Mouse (Mus musculus): ENCODE data around the gene Ap1m1. TPM values are rescaled to one million over a fixed set of nuclear protein-coding genes. Genes with fewer than 3 reads are reported as not detected.

Gene Ap1m1
- polyA plus RNA-seq, 1 experiment from 2014 or later: 118 TPM

DNA sequence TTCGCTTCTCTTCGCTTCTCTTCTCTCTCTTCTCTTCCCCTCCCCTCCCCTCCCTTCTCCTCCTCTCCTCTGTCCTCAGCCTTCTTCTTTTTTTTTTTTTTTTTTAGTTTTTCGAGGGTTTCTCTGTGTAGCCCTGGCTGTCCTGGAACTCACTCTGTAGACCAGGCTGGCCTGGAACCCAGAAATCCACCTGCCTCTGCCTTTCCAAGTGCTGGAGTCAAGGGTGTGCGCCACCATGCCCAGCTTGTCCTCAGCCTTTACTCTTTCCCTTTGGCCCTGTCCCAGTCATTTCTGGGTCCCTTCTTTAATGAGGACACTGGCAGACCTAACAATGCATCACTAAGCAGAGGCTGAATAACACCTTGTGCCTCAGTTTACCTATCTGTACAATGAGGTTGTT is 26.3 kb upstream of the Ap1m1 start, which contains the start of gene Gm11034:
Gm11034 (minus strand) TSS at position 101 of the 400 bp plus-strand sequence.
- DNase-seq (ENCODE audit: low spot score): no peak
- no peaks in the 10 kb centered on the region for H3K9me3 ChIP-seq (ENCODE audit: control insufficient read depth, low read length)
- H3K9ac ChIP-seq (ENCODE audit: low read length): no peak within 1 kb of the TSS
- H3K4me3 ChIP-seq (ENCODE audit: low read depth, low read length): no peak within 1 kb of the TSS
- no peak within 1 kb of the TSS for H3K27ac ChIP-seq (replicated peaks; ENCODE audit: low read depth, low read length)
- H3K36me3 ChIP-seq (ENCODE audit: control insufficient read depth, insufficient read depth, low read length): no peaks in the 10 kb centered on the region
- WGBS: 81% methylated on average over 4 of the region's 4 CpGs
- no peak for ATAC-seq (ENCODE audit: insufficient number of reproducible peaks, low FRiP score, low TSS enrichment, low read depth)
- H3K4me1 ChIP-seq (ENCODE audit: control insufficient read depth, insufficient read depth, low read length): no peaks in the 10 kb centered on the region
- no peaks in the 10 kb centered on the region for H3K27me3 ChIP-seq (ENCODE audit: control insufficient read depth, insufficient read depth, low read length)
- H3K4me2 ChIP-seq (ENCODE audit: low read depth, severe bottlenecking): no peak within 1 kb of the TSS

DNA sequence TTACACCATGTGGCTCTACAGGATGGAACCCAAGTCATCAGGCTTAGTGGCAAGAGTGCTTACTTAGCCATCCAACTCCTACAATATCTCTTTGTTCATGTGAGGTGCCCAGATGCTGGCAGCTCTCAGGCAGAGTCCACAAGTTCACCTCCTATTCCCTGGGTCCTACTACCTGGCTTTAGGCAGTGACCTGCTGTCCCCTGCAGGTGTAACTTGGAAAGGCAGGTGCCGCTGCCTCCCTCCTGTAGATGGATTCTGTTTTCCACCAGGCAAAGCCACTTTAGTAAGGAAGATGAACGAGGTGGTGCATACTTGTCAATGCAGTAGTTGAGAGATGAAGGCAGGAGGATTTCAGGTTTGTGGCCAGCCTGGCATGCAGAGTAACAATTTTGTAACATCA is 24.8 kb upstream of the Ap1m1 start:
- 36% methylated on average over 2 of the region's 2 CpGs for WGBS
- no peaks in the 10 kb centered on the region for H3K36me3 ChIP-seq (ENCODE audit: control insufficient read depth, insufficient read depth, low read length)
- H3K4me3 ChIP-seq (ENCODE audit: low read depth, low read length): no peak overlapping the region
- H3K9ac ChIP-seq (ENCODE audit: low read length): no peak overlapping the region
- ATAC-seq (ENCODE audit: insufficient number of reproducible peaks, low FRiP score, low TSS enrichment, low read depth): no peak
- no peak for DNase-seq (ENCODE audit: low spot score)
- H3K4me2 ChIP-seq (ENCODE audit: low read depth, severe bottlenecking): no peak overlapping the region
- no peaks in the 10 kb centered on the region for H3K27me3 ChIP-seq (ENCODE audit: control insufficient read depth, insufficient read depth, low read length)
- no peak overlapping the region for H3K27ac ChIP-seq (replicated peaks; ENCODE audit: low read depth, low read length)
- H3K4me1 ChIP-seq (ENCODE audit: control insufficient read depth, insufficient read depth, low read length): no peaks in the 10 kb centered on the region
- H3K9me3 ChIP-seq (ENCODE audit: control insufficient read depth, low read length): no peaks in the 10 kb centered on the region

DNA sequence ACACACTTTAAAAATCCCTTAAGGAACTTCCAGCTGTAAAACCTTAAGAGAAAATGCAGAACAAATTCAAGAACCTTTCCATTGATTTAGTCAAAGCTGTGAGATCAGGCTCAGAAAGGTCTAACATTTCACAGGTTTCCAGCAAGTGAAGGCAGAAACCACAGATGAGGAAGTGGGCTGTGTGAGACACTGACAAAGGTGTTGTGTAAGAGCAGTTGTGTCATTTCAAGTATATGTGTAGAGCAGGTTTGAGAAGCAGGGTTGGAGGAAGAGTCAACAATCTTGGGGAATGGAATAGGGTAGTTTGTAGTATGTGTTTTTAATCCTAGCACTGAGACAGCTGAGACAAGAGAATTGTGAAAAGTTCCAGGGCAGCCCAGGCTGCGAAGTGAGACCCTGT is 23.9 kb upstream of the Ap1m1 start:
- Histone ChIP-seq H3K9ac (ENCODE audit: low read length) (no peak overlapping the region), H3K36me3 (ENCODE audit: control insufficient read depth, insufficient read depth, low read length) (no peaks in the 10 kb centered on the region), H3K4me2 (ENCODE audit: low read depth, severe bottlenecking) (no peak overlapping the region), H3K4me3 (ENCODE audit: low read depth, low read length) (no peak overlapping the region), H3K27ac (replicated peaks; ENCODE audit: low read depth, low read length) (no peak overlapping the region), H3K9me3 (ENCODE audit: control insufficient read depth, low read length) (no peaks in the 10 kb centered on the region), H3K27me3 (ENCODE audit: control insufficient read depth, insufficient read depth, low read length) (no peaks in the 10 kb centered on the region), H3K4me1 (ENCODE audit: control insufficient read depth, insufficient read depth, low read length) (peaks cover 5% of the 10 kb centered on the region)
- 0% methylated on average over 1 of the region's 1 CpGs for WGBS
- no peak for ATAC-seq (ENCODE audit: insufficient number of reproducible peaks, low FRiP score, low TSS enrichment, low read depth)
- DNase-seq (ENCODE audit: low spot score): no peak

DNA sequence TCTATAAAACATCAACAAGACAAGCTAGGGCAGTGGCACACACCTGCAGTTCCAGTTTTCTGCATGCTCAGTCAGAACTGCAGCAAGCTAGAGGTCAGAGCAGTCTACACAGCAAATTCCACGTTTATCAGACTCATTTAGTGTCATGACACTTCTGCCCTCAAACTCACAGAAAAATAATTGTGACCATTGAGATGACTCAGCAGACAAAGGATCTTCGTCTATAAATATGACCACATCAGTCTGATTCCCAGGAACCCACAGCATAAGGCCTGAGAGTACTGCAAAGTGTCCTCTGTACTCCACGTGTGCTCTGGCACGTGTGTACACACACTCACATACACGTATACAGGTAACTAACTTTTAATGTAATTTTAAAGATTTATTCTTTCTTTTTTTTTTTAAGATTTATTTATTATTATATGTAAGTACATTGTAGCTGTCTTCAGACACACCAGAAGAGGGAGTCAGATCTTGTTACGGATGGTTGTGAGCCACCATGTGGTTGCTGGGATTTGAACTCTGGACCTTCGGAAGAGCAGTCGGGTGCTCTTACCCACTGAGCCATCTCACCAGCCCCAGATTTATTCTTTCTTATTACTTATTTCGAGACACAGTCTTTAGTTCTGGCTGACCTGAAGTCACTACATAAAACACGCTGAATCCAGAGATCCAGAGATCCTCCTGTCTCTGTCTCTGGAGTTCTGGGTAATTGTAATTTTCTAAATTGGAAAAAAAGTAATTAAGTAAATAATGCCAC is 20.9 kb upstream of the Ap1m1 start:
- Histone ChIP-seq H3K27me3 (ENCODE audit: control insufficient read depth, insufficient read depth, low read length) (no peaks in the 10 kb centered on the region), H3K4me3 (ENCODE audit: low read depth, low read length) (peak overlapping the region; percentile 82; the same call in 1 of the 2 replicates)
- 85% methylated on average over 9 of the region's 10 CpGs for WGBS

DNA sequence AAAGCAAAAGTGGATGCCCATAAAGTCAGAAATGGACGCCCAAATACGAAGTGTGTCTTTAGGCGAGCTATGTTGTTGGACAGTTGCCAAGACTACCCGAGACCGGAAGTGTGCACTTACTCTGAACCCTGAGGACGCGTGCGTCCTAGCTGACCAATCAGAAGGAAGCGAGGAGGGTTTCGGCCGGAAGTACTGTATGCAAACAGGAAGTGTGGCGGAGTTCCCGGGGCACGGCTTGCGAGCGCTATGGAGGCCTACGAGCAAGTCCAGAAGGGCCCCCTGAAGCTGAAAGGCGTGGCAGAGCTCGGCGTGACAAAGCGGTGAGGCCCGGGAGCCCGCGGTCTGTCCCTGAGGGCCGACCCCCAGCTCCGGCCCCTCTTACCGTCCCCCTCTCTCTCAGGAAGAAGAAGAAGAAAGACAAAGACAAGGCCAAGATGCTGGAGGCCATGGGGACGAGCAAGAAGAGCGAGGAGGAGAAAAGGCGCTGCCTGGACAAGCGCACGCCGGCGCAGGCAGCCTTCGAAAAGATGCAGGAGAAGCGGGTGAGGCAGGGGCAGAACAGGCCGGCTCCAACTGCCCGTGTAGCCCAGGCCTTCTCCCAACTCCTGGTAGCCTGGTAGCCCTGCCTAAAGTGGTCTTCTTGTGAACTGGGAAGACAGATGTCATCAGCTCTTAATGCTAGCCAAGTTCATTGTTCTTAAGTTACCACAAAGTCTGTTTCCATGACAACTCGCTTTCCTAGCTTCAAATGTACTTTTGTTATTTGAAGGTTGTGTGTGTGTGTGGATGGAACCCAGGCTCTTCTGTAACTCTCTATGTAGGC is 20.1 kb upstream of the Ap1m1 start, which contains the start of gene Fam32a:
Fam32a (plus strand) TSS at position 190 of the 823 bp plus-strand sequence.
- 15% methylated on average over 39 of the region's 39 CpGs for whole genome bisulfite sequencing
- peak within 1 kb of the TSS; percentile 82 for H3K4me3 ChIP-seq (ENCODE audit: low read depth, low read length)
- peak within 1 kb of the TSS; percentile 81 for H3K9ac ChIP-seq (ENCODE audit: low read length)
- DNase-seq (ENCODE audit: low spot score): peak; percentile 93
- peaks cover 5% of the 10 kb centered on the region for H3K4me1 ChIP-seq (ENCODE audit: control insufficient read depth, insufficient read depth, low read length)
- 0 out of 2 replicates have a peak within 1 kb of the TSS, but pooled peaks have one; percentile 26 for H3K27ac ChIP-seq (replicated peaks; ENCODE audit: low read depth, low read length)
- peak within 1 kb of the TSS; percentile 75 for H3K4me2 ChIP-seq (ENCODE audit: low read depth, severe bottlenecking)
- H3K9me3 ChIP-seq (ENCODE audit: control insufficient read depth, low read length): no peaks in the 10 kb centered on the region
- H3K36me3 ChIP-seq (ENCODE audit: control insufficient read depth, insufficient read depth, low read length): peaks cover 14% of the 10 kb centered on the region
- peak; percentile 95 for ATAC-seq (ENCODE audit: insufficient number of reproducible peaks, low FRiP score, low TSS enrichment, low read depth)
- H3K27me3 ChIP-seq (ENCODE audit: control insufficient read depth, insufficient read depth, low read length): no peaks in the 10 kb centered on the region

More for the DNA sequence above, 20.9 kb upstream of the Ap1m1 start:
- ATAC-seq (ENCODE audit: insufficient number of reproducible peaks, low FRiP score, low TSS enrichment, low read depth): no peak
- Histone ChIP-seq H3K9ac (ENCODE audit: low read length) (no peak overlapping the region), H3K4me1 (ENCODE audit: control insufficient read depth, insufficient read depth, low read length) (peaks cover 5% of the 10 kb centered on the region), H3K4me2 (ENCODE audit: low read depth, severe bottlenecking) (peak overlapping the region; percentile 27; the same call in 1 of the 2 replicates), H3K9me3 (ENCODE audit: control insufficient read depth, low read length) (no peaks in the 10 kb centered on the region), H3K36me3 (ENCODE audit: control insufficient read depth, insufficient read depth, low read length) (peaks cover 14% of the 10 kb centered on the region), H3K27ac (replicated peaks; ENCODE audit: low read depth, low read length) (no peak overlapping the region)
- no peak for DNase-seq (ENCODE audit: low spot score)

DNA sequence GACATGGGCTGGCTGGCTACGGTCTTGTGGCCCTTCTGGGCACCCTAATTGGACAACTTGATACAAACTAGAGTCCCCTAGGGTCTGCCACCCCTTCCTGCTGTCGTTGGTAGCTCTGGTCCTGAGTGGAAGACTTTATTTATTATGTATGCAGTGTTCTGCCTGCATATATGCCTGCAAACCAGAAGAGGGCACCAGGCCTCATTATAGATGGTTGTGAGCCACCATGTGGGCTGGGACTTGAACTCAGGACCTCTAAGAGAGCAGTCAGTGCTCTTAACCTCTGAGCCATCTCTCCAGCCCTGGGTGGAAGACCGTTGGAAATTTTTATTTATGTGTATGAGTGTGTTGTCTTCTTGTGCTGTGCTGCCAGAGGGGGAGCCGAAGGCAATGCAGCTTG is 19.1 kb upstream of the Ap1m1 start:
- whole genome bisulfite sequencing: 82% methylated on average over 4 of the region's 4 CpGs
- H3K4me2 ChIP-seq (ENCODE audit: low read depth, severe bottlenecking): peak overlapping the region; percentile 75

DNA sequence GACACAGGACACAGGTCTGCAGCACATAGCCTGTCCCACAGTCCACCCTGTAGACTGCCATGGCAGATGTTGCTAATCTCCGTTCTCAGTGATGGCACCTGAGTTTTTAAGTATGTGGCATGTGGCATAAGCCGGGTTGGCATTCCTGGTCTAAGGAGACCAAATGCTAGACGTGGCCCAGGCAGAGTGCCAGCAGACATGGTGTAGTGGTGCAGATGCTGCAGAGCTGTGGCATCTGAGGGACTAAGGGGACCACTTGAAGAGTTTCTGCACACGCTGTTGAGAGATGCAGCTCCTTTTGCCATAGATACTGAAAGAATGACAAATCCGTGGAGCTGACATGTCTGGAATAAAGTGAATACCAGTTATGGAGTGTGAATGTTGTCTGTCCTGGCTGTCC is 17.2 kb upstream of the Ap1m1 start:
- WGBS: 97% methylated on average over 5 of the region's 5 CpGs
- Histone ChIP-seq H3K27ac (replicated peaks; ENCODE audit: low read depth, low read length) (no peak overlapping the region), H3K4me1 (ENCODE audit: control insufficient read depth, insufficient read depth, low read length) (peaks cover 5% of the 10 kb centered on the region), H3K9me3 (ENCODE audit: control insufficient read depth, low read length) (no peaks in the 10 kb centered on the region), H3K9ac (ENCODE audit: low read length) (no peak overlapping the region), H3K36me3 (ENCODE audit: control insufficient read depth, insufficient read depth, low read length) (peaks cover 14% of the 10 kb centered on the region), H3K4me2 (ENCODE audit: low read depth, severe bottlenecking) (no peak overlapping the region), H3K27me3 (ENCODE audit: control insufficient read depth, insufficient read depth, low read length) (no peaks in the 10 kb centered on the region), H3K4me3 (ENCODE audit: low read depth, low read length) (no peak overlapping the region)
- DNase-seq (ENCODE audit: low spot score) (no peak), ATAC-seq (ENCODE audit: insufficient number of reproducible peaks, low FRiP score, low TSS enrichment, low read depth) (no peak)

More for the DNA sequence above, 19.1 kb upstream of the Ap1m1 start:
- Histone ChIP-seq H3K4me1 (ENCODE audit: control insufficient read depth, insufficient read depth, low read length) (peaks cover 5% of the 10 kb centered on the region), H3K9me3 (ENCODE audit: control insufficient read depth, low read length) (no peaks in the 10 kb centered on the region), H3K27ac (replicated peaks; ENCODE audit: low read depth, low read length) (no peak overlapping the region), H3K9ac (ENCODE audit: low read length) (no peak overlapping the region), H3K4me3 (ENCODE audit: low read depth, low read length) (peak overlapping the region; percentile 82), H3K36me3 (ENCODE audit: control insufficient read depth, insufficient read depth, low read length) (peaks cover 14% of the 10 kb centered on the region), H3K27me3 (ENCODE audit: control insufficient read depth, insufficient read depth, low read length) (no peaks in the 10 kb centered on the region)
- ATAC-seq (ENCODE audit: insufficient number of reproducible peaks, low FRiP score, low TSS enrichment, low read depth): no peak
- DNase-seq (ENCODE audit: low spot score): no peak

DNA sequence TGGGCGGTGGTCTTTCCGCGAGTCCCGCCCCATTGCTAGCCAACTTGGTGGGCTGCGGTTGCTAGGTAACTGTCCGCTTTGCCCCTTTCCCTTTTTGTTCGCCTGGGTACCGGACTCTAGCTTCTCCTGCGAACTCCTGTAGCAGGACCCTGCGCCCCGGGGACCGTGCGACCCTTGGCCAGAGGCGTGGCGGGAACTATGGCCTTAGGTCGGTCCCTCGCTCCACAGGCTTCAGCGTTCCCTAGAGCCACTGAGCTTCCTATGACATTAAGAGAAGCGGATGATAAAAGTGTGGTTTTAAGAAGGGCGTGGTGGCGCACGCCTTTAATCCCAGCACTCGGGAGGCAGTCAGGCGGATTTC is 565 bp downstream of the Ap1m1 start:
- WGBS: 1% methylated on average over 24 of the region's 24 CpGs
- H3K9ac ChIP-seq (ENCODE audit: low read length): peak overlapping the region; percentile 65
- peak overlapping the region; percentile 85 for H3K27ac ChIP-seq (replicated peaks; ENCODE audit: low read depth, low read length)
- H3K4me2 ChIP-seq (ENCODE audit: low read depth, severe bottlenecking): peak overlapping the region; percentile 64
- H3K36me3 ChIP-seq (ENCODE audit: control insufficient read depth, insufficient read depth, low read length): no peaks in the 10 kb centered on the region
- H3K9me3 ChIP-seq (ENCODE audit: control insufficient read depth, low read length): no peaks in the 10 kb centered on the region
- no peak for DNase-seq (ENCODE audit: low spot score)
- H3K4me1 ChIP-seq (ENCODE audit: control insufficient read depth, insufficient read depth, low read length): peaks cover 3% of the 10 kb centered on the region; the same call in 1 of the 2 replicates
- H3K27me3 ChIP-seq (ENCODE audit: control insufficient read depth, insufficient read depth, low read length): no peaks in the 10 kb centered on the region
- no peak for ATAC-seq (ENCODE audit: insufficient number of reproducible peaks, low FRiP score, low TSS enrichment, low read depth)
- H3K4me3 ChIP-seq (ENCODE audit: low read depth, low read length): peak overlapping the region; percentile 64

Measured in limb, embryonic 11.5 days (tissue).